Mouse (Mus musculus): ENCODE measurements at regions not wholly inside any gene's neighbourhood (a gene's known extent, or its start where the extent isn't known, plus 50 kb on each side); places are given as distances from the start of the nearest gene placed in this dataset.

DNA sequence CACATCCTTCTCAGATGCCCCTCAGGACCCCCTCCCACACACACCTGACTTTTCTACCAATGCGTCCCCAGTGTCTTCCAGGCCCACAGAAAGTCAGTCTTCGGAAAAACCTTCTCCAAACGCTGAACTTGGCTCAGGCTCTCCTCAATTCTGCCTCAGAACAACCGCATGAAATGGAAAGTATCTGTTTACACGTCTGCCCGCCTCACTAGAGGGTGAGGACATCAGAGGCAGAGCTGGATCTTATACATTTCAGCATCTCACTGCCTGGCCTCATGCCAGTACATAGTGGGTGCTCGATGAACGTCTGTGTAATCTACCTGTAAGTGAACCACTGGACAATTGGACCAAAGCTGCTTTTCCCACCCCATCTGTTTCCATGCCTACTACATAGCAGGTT is 189.1 kb upstream of the 4930412O13Rik start:
- no peak for TF ChIP-seq CTCF (IDR thresholded peaks at IDR 0.05)
- TF ChIP-seq EP300 (IDR thresholded peaks at IDR 0.05) = no peak
